Mouse (Mus musculus): ENCODE results near the gene Dglucy. TPM values are rescaled to one million over a fixed set of nuclear protein-coding genes. Genes with fewer than 3 reads are reported as not detected.

The Dglucy gene
- polyA plus RNA-seq, 1 experiment: 34.1 TPM

DNA sequence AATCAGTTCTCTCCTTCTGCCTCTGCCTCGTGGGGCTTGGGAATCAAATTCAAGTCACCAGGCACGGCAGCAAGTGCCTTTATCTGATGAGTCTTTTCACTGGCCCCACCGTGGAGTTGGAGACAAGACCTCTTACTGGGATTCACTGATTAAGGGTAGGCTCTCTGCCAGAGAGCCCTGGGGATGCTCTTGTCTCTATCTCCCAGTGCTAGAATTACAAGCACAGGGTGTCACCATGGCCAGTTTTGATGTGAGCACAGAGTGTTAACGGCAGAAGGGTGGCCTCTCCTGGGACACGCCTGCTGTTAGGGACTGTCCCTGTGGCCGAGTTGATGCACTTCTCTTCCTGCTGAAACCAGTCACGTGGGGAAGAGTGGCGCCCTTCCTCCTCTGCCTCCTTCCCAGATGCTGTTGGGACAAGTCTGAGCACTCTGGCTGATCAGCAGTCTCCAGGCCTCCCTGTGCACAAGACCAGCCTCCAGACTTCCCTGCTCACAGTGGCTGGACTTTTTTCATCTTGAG is 60.3 kb downstream of the Dglucy start:
- peak overlapping the region; percentile 78 for H3K27ac ChIP-seq (ENCODE audit: insufficient read depth, low read depth, low read length)
- peaks cover 50% of the 10 kb centered on the region for H3K4me1 ChIP-seq (ENCODE audit: control insufficient read depth, insufficient read depth, low read length)
- H3K4me3 ChIP-seq (ENCODE audit: insufficient read depth, low read length): no peak overlapping the region
- TF ChIP-seq POLR2A (IDR thresholded peaks at IDR 0.05; ENCODE audit: borderline replicate concordance, low read depth, low read length) (no peak), CTCF (IDR thresholded peaks at IDR 0.05; ENCODE audit: low read depth, low read length) (no peak)

DNA sequence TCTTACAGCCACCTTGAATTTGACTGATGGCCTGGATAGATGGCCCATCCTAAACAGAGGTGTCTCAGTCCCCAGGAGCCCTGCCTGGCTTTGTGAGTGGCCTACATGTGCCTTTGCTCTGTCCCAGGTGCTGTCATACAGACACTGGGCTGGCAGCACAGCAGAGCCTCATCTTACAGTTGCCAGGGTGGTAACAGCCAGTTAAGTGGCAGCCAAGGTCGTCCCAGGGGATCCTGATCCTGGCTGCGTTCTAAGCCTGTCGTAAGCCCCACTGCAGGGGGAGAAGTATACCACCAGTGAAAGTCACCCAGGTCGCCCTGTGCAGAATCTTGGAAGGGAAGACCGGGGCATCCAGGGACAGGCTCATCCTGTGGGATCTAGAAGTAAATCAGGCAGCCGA is 61.1 kb downstream of the Dglucy start:
- Histone ChIP-seq H3K4me3 (ENCODE audit: insufficient read depth, low read length) (no peak overlapping the region), H3K4me1 (ENCODE audit: control insufficient read depth, insufficient read depth, low read length) (peaks cover 49% of the 10 kb centered on the region), H3K27ac (ENCODE audit: insufficient read depth, low read depth, low read length) (peak overlapping the region; percentile 78)
- no peak for TF ChIP-seq CTCF (IDR thresholded peaks at IDR 0.05; ENCODE audit: low read depth, low read length)
- no peak for TF ChIP-seq POLR2A (IDR thresholded peaks at IDR 0.05; ENCODE audit: borderline replicate concordance, low read depth, low read length)

DNA sequence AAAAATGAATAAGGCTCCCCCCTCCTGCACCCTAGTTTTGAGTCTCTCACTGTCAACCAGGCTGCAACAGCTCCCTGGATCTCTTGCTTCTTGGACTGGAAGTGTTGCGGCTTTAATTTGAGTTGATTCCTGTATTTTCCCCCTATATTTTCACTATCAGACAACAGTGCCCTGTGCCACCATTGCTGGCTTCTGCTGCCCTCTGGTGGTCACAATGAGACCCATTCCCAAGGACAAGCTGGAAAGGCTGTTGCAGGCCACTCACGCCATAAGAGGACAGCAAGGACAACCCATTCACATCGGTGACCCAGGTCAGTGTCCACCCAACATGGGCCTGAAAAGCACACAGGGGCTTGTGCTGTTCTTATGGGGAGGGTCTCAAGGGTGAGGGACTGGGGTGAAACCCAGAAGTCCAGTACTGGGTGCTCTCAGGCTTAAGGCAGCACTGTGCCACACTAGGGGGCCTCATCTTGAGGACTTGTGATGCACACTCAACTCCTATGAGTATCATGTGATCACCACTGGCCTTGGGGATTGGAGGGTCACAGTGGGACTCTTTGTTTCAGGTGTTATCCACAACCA is 62.4 kb downstream of the Dglucy start:
- no peak overlapping the region for H3K27ac ChIP-seq (ENCODE audit: insufficient read depth, low read depth, low read length)
- TF ChIP-seq CTCF (IDR thresholded peaks at IDR 0.05; ENCODE audit: low read depth, low read length) (peak; percentile 74), POLR2A (IDR thresholded peaks at IDR 0.05; ENCODE audit: borderline replicate concordance, low read depth, low read length) (no peak)
- peaks cover 38% of the 10 kb centered on the region for H3K4me1 ChIP-seq (ENCODE audit: control insufficient read depth, insufficient read depth, low read length)
- H3K4me3 ChIP-seq (ENCODE audit: insufficient read depth, low read length): no peak overlapping the region

DNA sequence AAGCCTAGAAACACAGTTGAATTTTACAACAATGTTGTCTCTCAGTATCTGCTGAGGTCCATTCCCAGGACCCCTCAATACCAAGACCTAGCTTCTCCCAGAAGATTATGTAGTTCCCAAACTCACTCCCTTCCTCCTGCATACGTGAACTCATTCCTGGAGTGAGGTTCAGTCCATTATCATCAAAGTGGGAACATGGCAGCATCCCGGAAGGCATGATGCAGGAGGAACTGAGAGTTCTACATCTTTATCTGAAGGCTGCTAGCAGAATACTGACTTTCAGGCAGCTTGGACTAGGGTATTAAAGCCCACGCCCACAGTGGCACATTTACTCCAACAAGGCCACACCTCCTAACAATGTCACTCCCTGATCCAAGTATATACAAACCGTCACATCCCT is 64.3 kb downstream of the Dglucy start:
- no peak for TF ChIP-seq POLR2A (IDR thresholded peaks at IDR 0.05; ENCODE audit: borderline replicate concordance, low read depth, low read length)
- no peak for TF ChIP-seq CTCF (IDR thresholded peaks at IDR 0.05; ENCODE audit: low read depth, low read length)
- no peak overlapping the region for H3K27ac ChIP-seq (ENCODE audit: insufficient read depth, low read depth, low read length)
- peaks cover 22% of the 10 kb centered on the region for H3K4me1 ChIP-seq (ENCODE audit: control insufficient read depth, insufficient read depth, low read length)
- H3K4me3 ChIP-seq (ENCODE audit: insufficient read depth, low read length): no peak overlapping the region

DNA sequence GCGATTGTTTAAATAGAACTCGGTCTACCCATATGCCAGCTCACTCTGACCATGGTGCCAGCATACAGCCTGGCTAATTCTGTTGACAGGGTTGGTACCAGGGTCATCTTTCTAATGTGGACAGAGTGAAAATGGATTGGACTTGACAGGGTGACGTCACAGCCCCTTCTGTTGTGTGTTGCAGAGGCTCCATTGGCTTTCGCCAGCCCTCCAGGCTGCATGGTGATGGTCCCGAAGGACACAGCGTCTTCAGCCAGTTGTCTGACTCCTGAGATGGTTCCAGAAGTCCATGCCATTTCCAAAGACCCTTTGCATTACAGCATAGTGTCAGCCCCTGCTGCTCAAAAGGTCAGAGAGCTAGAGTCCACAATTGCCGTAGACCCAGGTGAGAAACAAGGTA is 65.7 kb downstream of the Dglucy start:
- peaks cover 10% of the 10 kb centered on the region for H3K4me1 ChIP-seq (ENCODE audit: control insufficient read depth, insufficient read depth, low read length)
- TF ChIP-seq POLR2A (IDR thresholded peaks at IDR 0.05; ENCODE audit: borderline replicate concordance, low read depth, low read length): no peak
- no peak for TF ChIP-seq CTCF (IDR thresholded peaks at IDR 0.05; ENCODE audit: low read depth, low read length)
- no peak overlapping the region for H3K4me3 ChIP-seq (ENCODE audit: insufficient read depth, low read length)
- no peak overlapping the region for H3K27ac ChIP-seq (ENCODE audit: insufficient read depth, low read depth, low read length)

DNA sequence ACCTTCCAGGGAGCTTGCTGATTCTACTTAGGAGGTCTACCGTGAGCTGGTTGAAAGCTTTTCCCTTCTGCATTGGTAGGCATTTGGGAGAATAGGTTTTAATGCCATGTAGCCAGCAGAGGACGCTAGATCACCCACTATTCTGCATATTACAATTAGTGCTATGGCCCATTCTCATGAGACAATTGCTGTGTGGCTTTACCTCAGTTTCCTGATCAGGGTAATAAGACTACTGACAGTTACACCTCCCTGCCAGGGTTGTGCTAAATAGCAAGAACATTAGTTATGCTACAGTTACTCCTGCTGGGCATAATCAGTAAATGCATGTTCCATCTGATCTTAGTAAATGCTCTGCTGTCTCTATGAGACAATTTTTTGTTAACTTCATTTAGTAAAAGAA is 67.0 kb downstream of the Dglucy start:
- Histone ChIP-seq H3K4me1 (ENCODE audit: control insufficient read depth, insufficient read depth, low read length) (peaks cover 3% of the 10 kb centered on the region), H3K27ac (ENCODE audit: insufficient read depth, low read depth, low read length) (no peak overlapping the region), H3K4me3 (ENCODE audit: insufficient read depth, low read length) (no peak overlapping the region)
- TF ChIP-seq POLR2A (IDR thresholded peaks at IDR 0.05; ENCODE audit: borderline replicate concordance, low read depth, low read length) (no peak), CTCF (IDR thresholded peaks at IDR 0.05; ENCODE audit: low read depth, low read length) (no peak)

DNA sequence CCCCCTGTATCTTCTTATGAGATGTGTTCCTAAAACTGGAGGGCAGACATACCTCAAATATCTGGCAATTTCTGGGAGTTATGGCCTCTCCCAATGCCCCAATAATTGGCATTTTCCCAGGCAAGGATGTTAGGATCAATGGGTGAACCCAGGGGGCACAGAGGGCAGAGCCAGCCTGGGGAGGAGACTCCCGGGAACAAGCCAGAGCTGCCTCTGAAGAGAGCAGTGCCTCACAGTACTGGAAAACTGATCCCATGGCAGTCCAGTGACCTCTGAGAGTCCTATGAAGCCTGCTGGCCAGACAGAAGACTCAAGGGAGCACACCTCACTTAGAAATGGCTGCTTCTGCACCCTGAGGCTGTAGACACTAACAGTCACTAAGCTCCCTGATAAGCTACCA is 67.7 kb downstream of the Dglucy start:
- Histone ChIP-seq H3K27ac (ENCODE audit: insufficient read depth, low read depth, low read length) (no peak overlapping the region), H3K4me3 (ENCODE audit: insufficient read depth, low read length) (no peak overlapping the region), H3K4me1 (ENCODE audit: control insufficient read depth, insufficient read depth, low read length) (no peaks in the 10 kb centered on the region)
- no peak for TF ChIP-seq CTCF (IDR thresholded peaks at IDR 0.05; ENCODE audit: low read depth, low read length)
- no peak for TF ChIP-seq POLR2A (IDR thresholded peaks at IDR 0.05; ENCODE audit: borderline replicate concordance, low read depth, low read length)

DNA sequence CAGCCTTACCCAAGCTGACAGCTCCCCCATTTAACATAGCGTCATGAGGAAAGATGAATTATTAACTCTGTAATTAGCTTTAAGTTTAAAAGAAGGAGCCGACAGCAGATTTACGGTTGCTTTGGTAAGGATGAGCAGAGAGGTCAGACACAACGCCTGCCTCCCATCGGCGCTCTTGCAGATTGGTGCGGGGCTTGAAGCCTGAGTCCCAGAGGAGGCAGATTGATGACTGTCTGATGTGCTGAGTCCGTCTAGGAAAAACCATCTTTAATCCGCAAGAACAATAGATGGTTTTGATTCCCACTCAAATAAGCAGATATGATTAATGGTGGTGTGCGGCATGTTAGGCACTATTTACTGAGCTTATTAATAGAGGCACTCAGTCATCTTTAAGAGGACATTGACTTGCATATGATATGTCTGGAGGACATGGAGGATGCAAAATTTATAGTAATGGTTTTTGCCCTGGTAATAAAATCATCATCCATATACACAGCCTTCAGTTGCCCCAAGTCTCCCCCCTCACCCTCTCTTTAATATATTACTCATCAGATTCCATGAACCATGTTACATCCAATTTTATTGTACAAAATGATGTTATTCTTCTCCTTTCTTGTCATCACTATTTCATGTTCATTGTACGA is 68.7 kb downstream of the Dglucy start:
- TF ChIP-seq POLR2A (IDR thresholded peaks at IDR 0.05; ENCODE audit: borderline replicate concordance, low read depth, low read length): no peak
- TF ChIP-seq CTCF (IDR thresholded peaks at IDR 0.05; ENCODE audit: low read depth, low read length): no peak
- H3K27ac ChIP-seq (ENCODE audit: insufficient read depth, low read depth, low read length): no peak overlapping the region
- H3K4me1 ChIP-seq (ENCODE audit: control insufficient read depth, insufficient read depth, low read length): peaks cover 7% of the 10 kb centered on the region
- no peak overlapping the region for H3K4me3 ChIP-seq (ENCODE audit: insufficient read depth, low read length)

DNA sequence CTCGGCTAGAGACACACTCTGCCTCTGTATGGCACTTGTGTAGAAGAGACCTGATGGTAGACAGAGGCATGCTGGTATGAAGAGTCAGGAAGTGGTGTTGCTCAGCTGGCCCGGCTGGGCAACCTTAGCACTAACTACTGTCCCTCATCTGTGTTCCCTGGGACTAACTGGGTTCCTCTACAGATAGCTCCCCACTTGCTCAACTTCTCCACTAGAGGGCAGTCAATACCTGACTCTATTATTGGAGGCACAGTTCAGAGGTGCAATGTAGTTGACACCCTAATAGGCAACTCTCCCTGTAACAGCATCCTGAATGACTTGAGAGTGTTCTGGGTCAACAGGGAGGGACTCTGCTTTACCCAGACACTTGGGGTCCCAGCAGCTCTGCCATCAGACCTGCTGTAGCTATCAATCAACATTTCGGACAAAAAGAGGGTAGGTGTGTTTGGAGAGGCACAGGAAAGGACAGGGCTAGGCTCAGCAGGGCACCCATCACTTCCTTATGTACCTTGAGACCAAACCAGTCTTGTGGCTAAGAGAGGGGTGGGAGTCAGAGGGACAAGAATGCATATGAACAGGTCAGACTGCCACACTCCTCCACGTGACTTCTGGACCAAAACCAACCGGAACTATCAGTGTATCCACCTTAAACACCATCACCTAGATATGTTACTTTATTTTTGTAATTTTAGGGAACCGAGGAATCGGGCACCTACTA is 70.7 kb downstream of the Dglucy start:
- Histone ChIP-seq H3K4me3 (ENCODE audit: insufficient read depth, low read length) (no peak overlapping the region), H3K27ac (ENCODE audit: insufficient read depth, low read depth, low read length) (no peak overlapping the region), H3K4me1 (ENCODE audit: control insufficient read depth, insufficient read depth, low read length) (peaks cover 23% of the 10 kb centered on the region)
- TF ChIP-seq CTCF (IDR thresholded peaks at IDR 0.05; ENCODE audit: low read depth, low read length) (no peak), POLR2A (IDR thresholded peaks at IDR 0.05; ENCODE audit: borderline replicate concordance, low read depth, low read length) (no peak)

DNA sequence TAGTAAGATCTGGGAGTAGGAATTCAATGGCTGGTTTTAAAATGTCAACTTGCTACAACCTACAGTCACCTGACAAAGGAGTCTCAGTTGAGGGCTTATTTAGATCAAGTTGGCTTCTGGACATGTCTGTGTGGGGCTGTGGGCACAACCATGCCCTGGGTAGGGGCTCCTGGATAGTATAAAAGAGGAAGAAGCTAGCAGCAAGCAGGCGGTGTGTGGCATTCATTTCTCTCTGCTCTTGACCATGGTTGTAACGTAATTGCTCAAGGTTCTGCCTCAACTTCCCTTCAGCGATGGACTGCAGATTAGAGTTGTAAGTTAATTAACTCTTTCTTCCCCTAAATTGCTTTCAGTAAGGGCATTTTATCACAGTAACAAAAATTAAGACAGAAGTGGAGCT is 73.5 kb downstream of the Dglucy start:
- peaks cover 28% of the 10 kb centered on the region for H3K4me1 ChIP-seq (ENCODE audit: control insufficient read depth, insufficient read depth, low read length)
- no peak overlapping the region for H3K4me3 ChIP-seq (ENCODE audit: insufficient read depth, low read length)
- no peak overlapping the region for H3K27ac ChIP-seq (ENCODE audit: insufficient read depth, low read depth, low read length)
- TF ChIP-seq CTCF (IDR thresholded peaks at IDR 0.05; ENCODE audit: low read depth, low read length) (no peak), POLR2A (IDR thresholded peaks at IDR 0.05; ENCODE audit: borderline replicate concordance, low read depth, low read length) (no peak)
